Mouse (Mus musculus) ZHBTc4 (cell line): ENCODE data around the gene Gm30083.

ENCODE experiments used
- DNase-seq: peaks from one replicate; pipeline ENCODE4 v3.0.0-alpha.2; 2011; ENCODE audit warnings: low read depth, low spot score

The Gm30083 gene

DNA sequence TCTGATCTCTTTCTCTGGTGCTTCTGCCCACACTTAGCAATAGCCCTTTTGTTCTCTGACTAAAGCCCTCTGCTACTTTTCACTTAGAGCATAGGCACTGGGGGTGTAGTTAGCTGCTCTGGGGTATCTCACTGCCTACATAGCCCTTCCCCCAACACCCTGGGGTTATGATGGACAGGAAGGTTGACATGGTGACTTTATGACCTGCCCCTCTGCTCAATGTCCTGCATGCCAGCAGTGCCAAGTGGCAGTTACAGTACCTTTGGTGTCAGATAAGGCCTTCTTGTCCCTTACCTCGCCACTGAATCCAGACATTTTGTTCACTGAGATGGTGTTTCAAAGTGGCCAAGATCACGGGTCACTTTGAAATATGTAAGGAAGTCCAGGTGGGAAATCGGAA is at the start of gene Gm30083:
Gene Gm30083, minus strand, starts transcription at position 120 of the 400 bp plus-strand sequence.
- no peak for DNase-seq

- no peak for DNase-seq
Measured at GRCm38 (mm10) chr14:34052516-34052915, 37.5 kb upstream of the Gm30083 start, which contains the start of gene Antxrl. TSS of gene Antxrl (plus strand) at chr14:34052707.

DNA sequence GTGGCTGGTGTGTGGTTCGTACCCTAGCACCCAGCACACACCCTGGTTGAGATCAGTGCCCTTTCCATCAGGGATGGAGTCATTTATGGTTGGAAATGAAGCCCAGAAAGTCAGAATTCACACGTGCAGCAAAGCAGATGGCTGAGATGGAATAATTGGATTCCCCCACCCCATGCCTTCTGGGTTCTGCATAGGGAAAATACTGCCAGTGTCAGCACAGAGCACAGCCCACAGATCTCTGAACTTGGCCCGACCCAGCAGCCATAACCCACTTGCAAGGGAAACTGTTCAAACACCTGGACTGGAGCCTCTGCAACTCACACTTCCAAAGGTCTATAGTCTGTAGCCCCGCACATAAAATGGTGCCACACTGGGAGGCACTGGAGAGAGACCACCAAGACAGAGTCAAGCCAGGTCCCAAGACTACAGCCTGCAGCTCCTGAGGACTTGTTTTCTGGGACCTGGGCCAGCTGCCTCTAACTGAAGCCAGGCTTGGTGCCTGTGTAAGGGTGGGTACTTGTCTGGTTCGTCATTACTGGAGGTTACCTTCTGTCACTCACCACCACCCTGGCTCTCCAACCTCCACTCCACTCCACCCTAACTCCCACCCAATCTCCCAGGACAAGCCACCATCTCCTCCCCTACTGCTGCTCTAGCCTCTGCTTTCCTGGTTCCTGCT is 35.3 kb upstream of the Gm30083 start:
- no peak for DNase-seq

GRCm38 (mm10) chr14:34043341-34043740 is 28.4 kb upstream of the Gm30083 start:
- DNase-seq, result no peak

DNA sequence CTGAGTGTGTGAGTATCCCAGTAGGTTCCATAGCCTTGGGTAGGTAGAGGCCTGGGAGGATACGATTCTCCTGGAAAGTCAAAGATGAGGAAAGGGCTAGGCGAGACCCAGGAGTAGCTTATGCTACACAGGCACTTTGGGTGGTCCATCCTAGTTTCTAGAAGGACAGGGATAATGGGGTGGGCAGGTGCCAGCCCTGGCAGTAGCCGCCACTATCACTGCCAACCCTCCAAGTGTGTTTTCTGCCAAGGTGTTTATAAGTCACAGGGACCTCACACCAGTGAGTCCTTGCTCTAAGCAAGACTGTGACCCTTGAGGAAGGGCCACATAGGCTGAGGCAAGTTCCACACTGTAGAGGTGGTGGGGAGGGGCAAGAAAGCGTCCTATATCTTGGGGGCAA is 26.3 kb upstream of the Gm30083 start:
- no peak for DNase-seq

DNA sequence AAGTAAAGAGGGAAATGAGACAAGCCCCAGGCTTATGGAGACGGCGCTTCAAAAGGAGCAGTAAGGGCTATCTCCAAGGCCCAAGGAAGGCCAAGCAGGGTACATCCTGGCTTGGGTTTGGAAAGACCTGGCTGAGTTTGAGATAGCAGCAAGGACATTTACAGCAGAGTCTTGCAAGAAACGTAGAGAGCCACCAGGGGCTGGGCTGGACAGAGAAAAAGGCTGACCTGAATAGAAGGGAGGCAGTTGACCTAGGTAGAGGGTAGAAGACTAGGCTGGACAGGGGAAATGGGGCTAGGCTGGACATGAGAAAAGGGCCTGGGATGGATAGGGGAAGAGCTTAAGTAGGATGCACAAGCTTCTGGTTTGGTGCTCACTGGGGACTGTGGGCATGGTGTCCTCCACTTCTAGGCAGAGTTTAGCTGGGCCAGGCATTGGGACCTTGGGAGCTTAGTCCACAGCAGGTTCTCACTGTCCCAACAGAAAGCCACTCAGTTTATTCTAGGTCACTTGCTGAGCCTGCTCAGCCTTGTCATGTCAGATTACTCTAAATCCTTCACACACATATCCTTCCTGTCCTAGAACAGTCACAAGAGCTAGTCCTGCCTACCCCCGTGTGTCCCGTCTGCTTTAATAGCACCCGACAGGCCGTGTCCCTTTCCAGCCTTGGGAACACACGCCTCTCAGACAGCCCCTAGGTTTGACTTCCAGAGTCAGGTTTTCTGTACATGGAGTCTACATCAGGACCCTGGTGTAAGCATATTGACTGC is 19.0 kb upstream of the Gm30083 start:
- DNase-seq, result no peak

- DNase-seq, result no peak
Measured at GRCm38 (mm10) chr14:34026710-34027109, 11.7 kb upstream of the Gm30083 start.

DNA sequence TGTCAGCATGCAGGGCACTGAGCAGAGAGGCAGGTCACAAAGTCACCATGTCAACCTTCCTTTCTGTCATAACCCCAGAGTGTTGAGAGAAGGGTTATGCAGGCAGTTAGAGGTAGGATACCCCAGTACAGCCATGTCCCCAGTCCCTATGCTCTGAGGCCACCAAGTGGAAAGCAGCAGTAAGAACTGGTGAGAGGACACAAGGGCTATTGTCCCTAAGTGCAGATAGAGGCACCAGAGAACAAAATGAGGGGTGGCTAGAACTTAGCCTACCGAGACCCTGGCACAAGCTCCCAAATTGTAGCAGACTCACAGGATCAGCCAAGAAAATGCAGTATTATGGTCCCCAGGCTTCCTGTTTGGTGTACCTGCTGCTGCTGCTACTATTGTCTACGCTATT is 2.0 kb upstream of the Gm30083 start:
- DNase-seq, result no peak

GRCm38 (mm10) chr14:34016381-34016780 is 1.4 kb upstream of the Gm30083 start, which contains the start of gene Gm5460:
TSS of gene Gm5460 (plus strand) at chr14:34016758.
- DNase-seq, result no peak

DNA sequence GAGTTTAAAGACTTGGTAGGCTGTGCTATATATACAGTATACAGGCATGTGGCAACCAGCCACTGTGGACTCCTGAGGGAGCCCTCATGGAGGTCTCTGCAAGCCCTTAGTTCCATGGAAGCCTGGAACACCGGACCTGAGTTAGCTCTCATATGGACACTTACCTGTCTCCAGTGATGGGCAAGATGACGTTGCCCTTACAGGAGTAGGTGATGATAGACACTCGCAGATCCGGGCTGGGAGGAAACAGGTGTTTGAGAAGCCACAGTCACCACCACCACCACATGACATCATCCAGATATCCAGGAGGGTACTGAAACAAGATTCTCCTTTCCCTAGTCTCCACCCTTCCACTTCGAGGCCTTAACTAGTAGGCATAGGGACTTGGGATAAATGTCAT is 12.6 kb downstream of the Gm30083 start:
- DNase-seq, result no peak

- DNase-seq, result no peak
Measured at GRCm38 (mm10) chr14:34001445-34001844, 13.5 kb downstream of the Gm30083 start.

DNA sequence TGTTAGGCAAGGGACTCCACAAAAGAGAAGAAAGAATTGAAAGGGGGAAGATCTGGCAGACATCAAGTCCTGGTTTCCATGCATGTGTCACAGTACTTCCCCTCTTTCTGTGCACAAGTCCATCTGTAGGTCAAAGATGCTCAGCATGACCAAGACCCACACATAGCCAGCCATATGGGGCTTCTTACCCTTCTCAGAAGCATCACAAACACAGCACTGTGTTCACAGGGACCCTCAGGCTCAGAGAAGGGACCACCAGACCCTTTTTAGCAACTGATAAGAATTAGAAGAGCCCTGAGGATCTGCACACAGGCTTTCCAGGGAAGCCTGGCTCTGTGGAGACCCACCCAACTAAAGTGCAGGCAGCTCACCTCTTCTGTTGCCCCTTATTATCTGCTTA is 14.9 kb downstream of the Gm30083 start:
- DNase-seq, result no peak

- DNase-seq, result no peak
Measured at GRCm38 (mm10) chr14:33997427-33997826, 17.6 kb downstream of the Gm30083 start.

DNA sequence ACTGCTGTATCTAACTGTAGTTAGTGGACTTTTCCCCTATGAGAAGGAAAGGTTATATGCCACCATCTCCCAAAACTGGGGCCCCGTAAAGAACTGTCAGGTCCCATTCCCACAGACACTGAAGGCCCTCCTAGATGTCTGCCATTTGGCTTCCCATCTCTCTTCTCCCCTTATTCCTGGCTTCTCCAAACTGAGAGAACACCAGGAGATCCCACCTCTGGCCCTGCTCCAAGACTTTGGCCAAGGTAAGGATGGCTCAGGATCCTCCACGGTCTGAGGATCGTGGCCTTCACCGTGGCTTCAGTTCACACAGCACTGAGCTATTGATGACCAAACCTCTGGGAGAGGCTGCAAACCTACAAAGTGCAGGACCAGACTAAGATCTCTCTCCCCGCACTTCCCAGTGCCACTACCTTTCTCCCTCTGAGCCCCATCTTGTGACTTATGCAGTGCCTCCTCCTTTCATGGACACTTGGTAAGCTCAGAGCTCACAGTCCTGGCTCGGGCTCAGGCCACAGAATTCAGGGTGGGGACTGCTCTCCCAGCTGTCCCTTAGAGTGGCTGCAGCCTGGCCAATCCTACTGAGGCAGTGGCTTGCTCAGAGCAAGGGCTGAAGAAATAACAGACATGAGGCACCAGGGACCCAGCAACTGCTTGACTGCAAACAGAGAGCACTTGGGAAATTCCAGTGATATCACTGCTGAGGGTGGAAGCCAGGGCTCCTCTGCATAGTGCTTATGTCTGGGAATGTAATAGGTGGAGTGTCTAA is 21.3 kb downstream of the Gm30083 start:
- DNase-seq, result no peak

GRCm38 (mm10) chr14:33993051-33993450 is 21.9 kb downstream of the Gm30083 start:
- DNase-seq, result no peak

GRCm38 (mm10) chr14:33991971-33992370 is 23.0 kb downstream of the Gm30083 start:
- DNase-seq, result no peak

- peak; percentile 57 for DNase-seq
Measured at GRCm38 (mm10) chr14:33989201-33989600, 25.8 kb downstream of the Gm30083 start.

DNA sequence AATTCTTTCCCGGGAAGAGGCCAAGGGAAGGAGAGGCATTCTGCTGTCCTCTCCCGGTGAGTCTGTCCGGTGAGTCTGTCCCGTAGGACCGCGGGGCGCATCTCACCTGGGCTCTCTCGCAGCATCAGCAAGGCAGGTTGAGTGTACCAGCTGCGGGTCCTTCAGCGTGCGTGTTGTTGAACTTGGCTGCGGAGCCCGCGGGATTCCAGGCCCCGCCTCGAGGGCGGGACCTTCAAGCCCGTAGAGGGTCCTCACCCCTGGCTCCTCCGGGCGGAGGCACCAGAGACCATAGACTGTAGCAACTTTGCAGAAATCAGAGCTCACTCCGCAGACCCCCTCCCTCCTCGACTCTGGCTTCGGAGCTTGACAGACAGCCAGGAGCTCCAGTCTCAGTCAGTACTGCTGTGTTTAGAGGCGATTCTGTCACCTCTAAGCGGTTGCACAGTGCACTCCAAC is 36.4 kb downstream of the Gm30083 start, which contains the start of gene Zfp488:
Gene Zfp488, minus strand, starts transcription at position 161 of the 456 bp plus-strand sequence.
- peak; percentile 42 for DNase-seq

GRCm38 (mm10) chr14:33977748-33978147 is 37.2 kb downstream of the Gm30083 start:
- DNase-seq, result no peak

- no peak for DNase-seq
Measured at GRCm38 (mm10) chr14:33974752-33975151, 40.2 kb downstream of the Gm30083 start.

DNA sequence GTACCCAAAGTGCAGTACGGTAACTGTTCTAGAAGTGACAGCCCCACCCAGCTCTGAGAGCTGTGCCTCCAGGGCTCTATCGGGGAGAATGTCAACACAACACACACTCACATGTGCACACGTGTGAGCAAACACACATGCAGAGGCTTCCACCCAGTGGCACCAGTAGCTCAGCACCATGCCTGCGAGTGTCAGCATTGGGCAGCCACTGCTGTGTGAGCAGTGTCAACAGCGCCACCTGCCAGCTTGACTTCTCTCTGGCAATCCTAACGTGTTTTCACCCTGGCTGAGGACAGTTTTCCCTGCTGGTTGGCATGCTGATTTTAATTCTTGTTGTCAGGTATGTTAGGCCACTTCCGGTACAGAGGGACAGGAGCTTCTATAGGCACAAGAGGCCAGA is 42.3 kb downstream of the Gm30083 start:
- DNase-seq, result no peak

- peak; percentile 77 for DNase-seq
Measured at GRCm38 (mm10) chr14:33965675-33966074, 49.3 kb downstream of the Gm30083 start.
